Mouse (Mus musculus) cerebellum, adult 2 months (tissue): ENCODE measurements around the gene Lyst.

Experiments
- CTCF ChIP-seq: fragments of 200-500 bp; IDR thresholded peaks from 2 replicates; pipeline ENCODE4 v1.5.1; 2011; ENCODE audit warnings: low read depth, mild to moderate bottlenecking, control low read depth, low read length, moderate library complexity, borderline replicate concordance; ENCODE audit not compliant: insufficient read depth
- POLR2A ChIP-seq: fragments of 200-500 bp; IDR thresholded peaks from 2 replicates; pipeline ENCODE4 v1.6.1; 2011; ENCODE audit warnings: low read length, control low read depth, borderline replicate concordance; ENCODE audit not compliant: insufficient read depth

- TF ChIP-seq POLR2A: no peak
- TF ChIP-seq CTCF: no peak
Observed at GRCm38 (mm10) chr13:13564541-13564940, 25.7 kb upstream of the Lyst start.
